Mouse (Mus musculus): ENCODE measurements around the gene Nthl1. TPM values are rescaled to one million over a fixed set of nuclear protein-coding genes. Genes with fewer than 3 reads are reported as not detected.

Nthl1 gene
- total RNA-seq, 1 experiment, result 39.4 TPM

GRCm38 (mm10) chr17:24595126-24596072 is 37.1 kb upstream of the Nthl1 start:
- TF ChIP-seq ZNF384 (IDR thresholded peaks at IDR 0.05; ENCODE audit: low read depth, low read length) (no peak), MAFK (IDR thresholded peaks at IDR 0.05; ENCODE audit: insufficient read depth, low read depth, low read length) (no peak), CHD2 (IDR thresholded peaks at IDR 0.05; ENCODE audit: low read depth, low read length) (no peak), HCFC1 (IDR thresholded peaks at IDR 0.05; ENCODE audit: borderline replicate concordance, insufficient read depth, low read length) (no peak), ZC3H11A (IDR thresholded peaks at IDR 0.05; ENCODE audit: borderline replicate concordance, low read depth, low read length) (no peak)
- no peaks in the 10 kb centered on the region for H3K9me3 ChIP-seq (ENCODE audit: control insufficient read depth, insufficient read depth, low read depth, low read length)
- no peak overlapping the region for H3K4me3 ChIP-seq (ENCODE audit: insufficient read depth in 1 of 2, low read depth in 1 of 2, low read length in 2 of 2, poor library complexity in 1 of 2, severe bottlenecking in 1 of 2)
- H3K9ac ChIP-seq (ENCODE audit: insufficient read depth, low read depth, low read length, poor library complexity, severe bottlenecking), result peak overlapping the region; percentile 14; the same call in 1 of the 2 replicates
- no peak overlapping the region for H3K27ac ChIP-seq (ENCODE audit: insufficient read depth, low read depth, low read length, poor library complexity, severe bottlenecking)
- peaks cover 0 to 10% of the 10 kb centered on the region in 2 experiments; a peak in 2 of 4 replicates for H3K4me1 ChIP-seq (ENCODE audit: control insufficient read depth in 2 of 2, insufficient read depth in 2 of 2, low read length in 2 of 2, poor library complexity in 1 of 2)
- peaks cover 66% of the 10 kb centered on the region for H3K36me3 ChIP-seq (ENCODE audit: control insufficient read depth, insufficient read depth, low read length, poor library complexity, severe bottlenecking)
- in situ Hi-C loops (cut with MboI; ENCODE audit: low sequenced_read_pairs in 2 of 2, unreplicated experiment in 2 of 2), result no loop called here
- DNase-seq (ENCODE audit: low read depth, low spot score), result no peak

GRCm38 (mm10) chr17:24596073-24596466 is 36.4 kb upstream of the Nthl1 start:
- no peak for DNase-seq (ENCODE audit: low read depth, low spot score)
- Histone ChIP-seq H3K9me3 (ENCODE audit: control insufficient read depth, insufficient read depth, low read depth, low read length) (no peaks in the 10 kb centered on the region), H3K4me1 (ENCODE audit: control insufficient read depth in 2 of 2, insufficient read depth in 2 of 2, low read length in 2 of 2, poor library complexity in 1 of 2) (peaks cover 0 to 10% of the 10 kb centered on the region in 2 experiments; a peak in 2 of 4 replicates), H3K27ac (ENCODE audit: insufficient read depth, low read depth, low read length, poor library complexity, severe bottlenecking) (no peak overlapping the region), H3K9ac (ENCODE audit: insufficient read depth, low read depth, low read length, poor library complexity, severe bottlenecking) (no peak overlapping the region), H3K36me3 (ENCODE audit: control insufficient read depth, insufficient read depth, low read length, poor library complexity, severe bottlenecking) (peaks cover 71% of the 10 kb centered on the region), H3K4me3 (ENCODE audit: insufficient read depth in 1 of 2, low read depth in 1 of 2, low read length in 2 of 2, poor library complexity in 1 of 2, severe bottlenecking in 1 of 2) (no peak overlapping the region)
- TF ChIP-seq MAFK (IDR thresholded peaks at IDR 0.05; ENCODE audit: insufficient read depth, low read depth, low read length) (no peak), ZC3H11A (IDR thresholded peaks at IDR 0.05; ENCODE audit: borderline replicate concordance, low read depth, low read length) (no peak), ZNF384 (IDR thresholded peaks at IDR 0.05; ENCODE audit: low read depth, low read length) (no peak), HCFC1 (IDR thresholded peaks at IDR 0.05; ENCODE audit: borderline replicate concordance, insufficient read depth, low read length) (no peak), CHD2 (IDR thresholded peaks at IDR 0.05; ENCODE audit: low read depth, low read length) (no peak)
- in situ Hi-C loops (cut with MboI; ENCODE audit: low sequenced_read_pairs in 2 of 2, unreplicated experiment in 2 of 2), result no loop called here

DNA sequence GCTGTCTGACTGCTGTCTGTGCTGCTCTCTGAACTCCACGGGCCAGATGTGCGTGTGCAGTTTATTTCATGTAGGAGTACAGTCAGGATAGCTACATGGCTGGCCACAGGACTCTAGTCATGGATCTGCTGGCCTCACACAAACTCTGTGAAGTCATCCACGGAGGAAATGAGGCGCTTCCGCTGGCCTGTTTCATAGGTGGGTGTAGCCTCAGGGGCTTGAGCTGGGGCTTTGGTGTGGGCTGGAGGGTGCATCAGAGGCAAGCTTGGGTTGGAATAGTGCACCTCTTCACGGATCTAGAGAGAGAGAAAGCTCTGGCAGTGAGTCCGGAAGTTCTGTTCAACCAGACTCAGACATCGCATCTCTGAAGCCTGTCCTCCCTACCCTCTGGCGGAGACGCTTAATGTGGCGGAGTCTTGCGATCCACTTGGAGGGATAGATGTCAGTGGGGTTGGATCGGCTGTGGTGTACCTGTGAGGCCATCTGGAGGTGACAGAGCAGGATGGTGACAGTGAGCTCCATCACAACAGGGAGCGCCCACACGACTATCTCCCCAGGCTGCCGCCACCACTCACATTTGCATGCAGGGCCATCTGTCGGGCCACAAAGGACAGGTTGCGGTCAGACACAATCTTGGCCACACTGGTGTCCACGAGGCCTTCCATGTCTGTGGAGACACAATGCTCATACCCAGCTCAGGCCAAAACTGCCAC is 35.9 kb upstream of the Nthl1 start:
- Histone ChIP-seq H3K27ac (ENCODE audit: insufficient read depth, low read depth, low read length, poor library complexity, severe bottlenecking) (no peak overlapping the region), H3K36me3 (ENCODE audit: control insufficient read depth, insufficient read depth, low read length, poor library complexity, severe bottlenecking) (peaks cover 76% of the 10 kb centered on the region), H3K9me3 (ENCODE audit: control insufficient read depth, insufficient read depth, low read depth, low read length) (no peaks in the 10 kb centered on the region), H3K4me1 (ENCODE audit: control insufficient read depth in 2 of 2, insufficient read depth in 2 of 2, low read length in 2 of 2, poor library complexity in 1 of 2) (peaks cover 0 to 10% of the 10 kb centered on the region in 2 experiments; a peak in 2 of 4 replicates), H3K4me3 (ENCODE audit: insufficient read depth in 1 of 2, low read depth in 1 of 2, low read length in 2 of 2, poor library complexity in 1 of 2, severe bottlenecking in 1 of 2) (no peak overlapping the region), H3K9ac (ENCODE audit: insufficient read depth, low read depth, low read length, poor library complexity, severe bottlenecking) (no peak overlapping the region)
- DNase-seq (ENCODE audit: low read depth, low spot score), result no peak
- in situ Hi-C loops (cut with MboI; ENCODE audit: low sequenced_read_pairs in 2 of 2, unreplicated experiment in 2 of 2), result no loop called here
- TF ChIP-seq HCFC1 (IDR thresholded peaks at IDR 0.05; ENCODE audit: borderline replicate concordance, insufficient read depth, low read length) (no peak), ZC3H11A (IDR thresholded peaks at IDR 0.05; ENCODE audit: borderline replicate concordance, low read depth, low read length) (no peak), ZNF384 (IDR thresholded peaks at IDR 0.05; ENCODE audit: low read depth, low read length) (no peak), CHD2 (IDR thresholded peaks at IDR 0.05; ENCODE audit: low read depth, low read length) (no peak), MAFK (IDR thresholded peaks at IDR 0.05; ENCODE audit: insufficient read depth, low read depth, low read length) (no peak)

DNA sequence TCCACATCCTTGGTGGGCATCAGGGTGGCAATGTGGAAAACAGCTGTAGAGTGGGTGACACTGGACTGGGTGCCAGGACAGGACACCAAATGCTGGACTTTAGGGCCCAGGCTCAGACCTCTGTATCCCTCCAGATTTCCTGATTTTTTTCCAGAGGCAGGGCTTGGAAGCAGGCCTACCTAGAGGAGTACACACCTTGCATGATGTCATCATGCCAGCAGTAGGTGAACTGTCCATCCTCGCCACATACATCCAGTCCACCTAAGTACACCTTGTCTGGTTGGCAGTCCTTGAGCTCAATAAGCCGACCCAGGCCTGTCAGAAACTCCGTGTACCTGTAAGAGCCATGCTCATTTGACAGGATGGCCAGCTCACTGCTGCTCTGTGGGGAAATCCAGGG is 34.5 kb upstream of the Nthl1 start:
- TF ChIP-seq ZNF384 (IDR thresholded peaks at IDR 0.05; ENCODE audit: low read depth, low read length), result no peak
- no peaks in the 10 kb centered on the region for H3K9me3 ChIP-seq (ENCODE audit: control insufficient read depth, insufficient read depth, low read depth, low read length)
- peaks cover 0 to 10% of the 10 kb centered on the region in 2 experiments; a peak in 2 of 4 replicates for H3K4me1 ChIP-seq (ENCODE audit: control insufficient read depth in 2 of 2, insufficient read depth in 2 of 2, low read length in 2 of 2, poor library complexity in 1 of 2)
- no peak for DNase-seq (ENCODE audit: low read depth, low spot score)
- H3K9ac ChIP-seq (ENCODE audit: insufficient read depth, low read depth, low read length, poor library complexity, severe bottlenecking), result no peak overlapping the region
- H3K27ac ChIP-seq (ENCODE audit: insufficient read depth, low read depth, low read length, poor library complexity, severe bottlenecking), result no peak overlapping the region
- H3K36me3 ChIP-seq (ENCODE audit: control insufficient read depth, insufficient read depth, low read length, poor library complexity, severe bottlenecking), result peaks cover 82% of the 10 kb centered on the region
- in situ Hi-C loops (cut with MboI; ENCODE audit: low sequenced_read_pairs in 2 of 2, unreplicated experiment in 2 of 2), result no loop called here
- no peak overlapping the region for H3K4me3 ChIP-seq (ENCODE audit: insufficient read depth in 1 of 2, low read depth in 1 of 2, low read length in 2 of 2, poor library complexity in 1 of 2, severe bottlenecking in 1 of 2)

Measured in ES-E14 (cell line).